Mouse (Mus musculus) olfactory bulb, adult 2 months (tissue): ENCODE measurements around the gene Nectin2.

Source experiments
- CTCF ChIP-seq: fragments of 200-500 bp; IDR thresholded peaks from 2 replicates; pipeline ENCODE4 v1.5.1; 2012; ENCODE audit warnings: low read depth, mild to moderate bottlenecking, low read length, moderate library complexity; ENCODE audit not compliant: insufficient read depth
- POLR2A ChIP-seq: fragments of 200-500 bp; IDR thresholded peaks from 2 replicates; pipeline ENCODE4 v1.6.1; 2012; ENCODE audit warnings: mild to moderate bottlenecking, low read depth, low read length, moderate library complexity; ENCODE audit not compliant: insufficient read depth

GRCm38 (mm10) chr7:19719200-19719599, 31.1 kb downstream of the Nectin2 start:
- TF ChIP-seq POLR2A, result no peak
- no peak for TF ChIP-seq CTCF
